22 mouse cellular contexts compared by ENCODE assay signal in the genomic region with DNA sequence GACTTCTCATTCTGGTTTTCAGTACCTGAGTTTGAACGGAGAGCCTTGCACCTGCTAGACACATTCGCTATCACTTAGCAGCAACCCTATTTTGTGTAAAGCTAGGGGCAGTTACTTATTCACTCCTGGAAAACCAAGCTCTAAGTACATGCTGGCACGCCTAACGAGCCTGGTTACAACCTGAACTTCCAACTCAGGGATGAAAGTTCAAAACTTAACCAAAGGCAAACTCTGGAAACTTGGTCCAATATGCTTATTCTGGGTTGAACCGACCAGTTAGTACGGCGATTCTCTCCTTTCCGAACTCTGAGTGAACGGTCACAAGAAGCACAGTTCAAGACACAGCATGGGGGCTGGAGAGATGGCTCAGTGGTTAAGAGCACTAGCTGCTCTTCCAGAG. TPM values are rescaled to one million over a fixed set of nuclear protein-coding genes. Genes with fewer than 3 reads are reported as not detected.
DNase-seq lines count a peak whose midpoint lies in the region; ATAC-seq and TF ChIP-seq lines count a peak whose summit lies in the region.
"Had no signal": no experiment of that assay in that cellular context is flagged by ENCODE, and none has a peak within 500 bp of the region (broad histone marks: within the 10 kb centered on the region; RNA-seq: fewer than 3 reads in every experiment).

No protein-coding gene starts in this region.

- TF ChIP-seq CTCF in liver, adult 2 months (IDR thresholded peaks at IDR 0.05; ENCODE audit: low read depth, low read length) = no peak
- no peak for TF ChIP-seq CTCF in kidney, postnatal 0 days (IDR thresholded peaks at IDR 0.05; ENCODE audit: low read depth)

- TF ChIP-seq POLR2A in liver, adult 2 months (IDR thresholded peaks at IDR 0.05; ENCODE audit: extremely low read depth, insufficient read depth, low read length) = no peak

- H3K4me3 ChIP-seq in intestine, embryonic 16.5 days (ENCODE audit: low read length) = no peak overlapping the region
- no peak overlapping the region for H3K4me3 ChIP-seq in intestine, embryonic 15.5 days (replicated peaks)
- peak overlapping the region; percentile 21; the same call in 1 of the 2 replicates for H3K4me3 ChIP-seq in liver, adult 2 months (ENCODE audit: insufficient read depth, low read depth, low read length)
- H3K4me3 ChIP-seq in liver, embryonic 11.5 days (ENCODE audit: low read depth, low read length) = no peak overlapping the region
- H3K4me3 ChIP-seq in kidney, postnatal 0 days (replicated peaks; ENCODE audit: low read depth, low read length) = no peak overlapping the region
- H3K4me3 ChIP-seq: embryonic facial prominence, embryonic 10.5 days; heart, embryonic 12.5 days; limb, embryonic 10.5 days; liver, embryonic 13.5 days had no signal

- no peaks in the 10 kb centered on the region for H3K36me3 ChIP-seq in intestine, embryonic 16.5 days (ENCODE audit: control insufficient read depth, insufficient read depth, low read length)
- H3K36me3 ChIP-seq in intestine, embryonic 15.5 days = no peaks in the 10 kb centered on the region; the same call in 1 of the 2 replicates
- peaks cover 7% of the 10 kb centered on the region for H3K36me3 ChIP-seq in liver, adult 2 months (ENCODE audit: control insufficient read depth, insufficient read depth, low read length)
- H3K36me3 ChIP-seq in liver, embryonic 11.5 days (ENCODE audit: control insufficient read depth, insufficient read depth, low read length) = peaks cover 5% of the 10 kb centered on the region; the same call in 1 of the 2 replicates
- 0 out of 2 replicates have a peak, but pooled peaks cover 10% of the 10 kb centered on the region for H3K36me3 ChIP-seq in kidney, postnatal 0 days (ENCODE audit: insufficient read depth, low read length)

- ATAC-seq in intestine, embryonic 16.5 days = peak; percentile 48; the same call in 1 of the 2 replicates
- no peak for ATAC-seq in intestine, embryonic 15.5 days
- ATAC-seq in liver, embryonic 11.5 days (replicated peaks; ENCODE audit: low FRiP score) = no peak
- ATAC-seq in kidney, postnatal 0 days (replicated peaks; ENCODE audit: low FRiP score, low read depth) = peak; percentile 52
- ATAC-seq: forebrain, embryonic 16.5 days had no signal

- no peak overlapping the region for H3K9ac ChIP-seq in intestine, embryonic 16.5 days (ENCODE audit: low read depth, low read length)
- H3K9ac ChIP-seq in intestine, embryonic 15.5 days = no peak overlapping the region
- H3K9ac ChIP-seq in liver, adult 2 months (ENCODE audit: low read depth, low read length) = peak overlapping the region; percentile 42
- H3K9ac ChIP-seq in liver, embryonic 11.5 days (ENCODE audit: low read depth, low read length) = no peak overlapping the region
- H3K9ac ChIP-seq in kidney, postnatal 0 days (ENCODE audit: low read depth, low read length) = no peak overlapping the region
- H3K9ac ChIP-seq: heart, embryonic 12.5 days; liver, embryonic 13.5 days had no signal

- H3K4me2 ChIP-seq in intestine, embryonic 16.5 days (ENCODE audit: low read depth, low read length) = no peak overlapping the region
- no peak overlapping the region for H3K4me2 ChIP-seq in intestine, embryonic 15.5 days (replicated peaks)
- no peak overlapping the region for H3K4me2 ChIP-seq in liver, embryonic 11.5 days
- no peak overlapping the region for H3K4me2 ChIP-seq in kidney, postnatal 0 days (ENCODE audit: low read length)
- H3K4me2 ChIP-seq: heart, embryonic 12.5 days; liver, embryonic 13.5 days had no signal

- peak; percentile 98 for DNase-seq in liver, adult 2 months (ENCODE audit: extremely low read depth, low read depth, low spot score)
- no peak for DNase-seq in liver, embryonic 11.5 days (ENCODE audit: low spot score)
- DNase-seq in kidney, postnatal 0 days (ENCODE audit: low spot score) = no peak
- DNase-seq in yolk sac, embryonic 10.5 days (ENCODE audit: low spot score) = peak; percentile 49
- no peak for DNase-seq in thymus, adult 18-20 months
- DNase-seq: adrenal gland, postnatal 36 days; cerebellum, adult 9-11 months; gastrocnemius, postnatal 14 days; heart, adult 18-20 months; heart, postnatal 10 days; liver, embryonic 13.5 days; lung, postnatal 4 days; midbrain, embryonic 14.5 days; right cerebral cortex, postnatal 14 days; spleen, adult 18-20 months; thymus, postnatal 25 days had no signal

- 82% methylated on average over 9 of the region's 9 CpGs for WGBS in intestine, embryonic 16.5 days
- WGBS in intestine, embryonic 15.5 days = 89% methylated on average over 9 of the region's 9 CpGs
- 26% methylated on average over 9 of the region's 9 CpGs for WGBS in liver, adult 2 months
- WGBS in liver, embryonic 11.5 days = 92% methylated on average over 9 of the region's 9 CpGs
- 81% methylated on average over 9 of the region's 9 CpGs for WGBS in kidney, postnatal 0 days

- H3K27me3 ChIP-seq in intestine, embryonic 16.5 days (replicated peaks; ENCODE audit: control insufficient read depth, insufficient read depth, low read length) = no peaks in the 10 kb centered on the region
- H3K27me3 ChIP-seq in intestine, embryonic 15.5 days (replicated peaks) = no peaks in the 10 kb centered on the region
- H3K27me3 ChIP-seq in liver, adult 2 months (ENCODE audit: control insufficient read depth, insufficient read depth, low read length) = no peaks in the 10 kb centered on the region
- no peaks in the 10 kb centered on the region for H3K27me3 ChIP-seq in liver, embryonic 11.5 days (replicated peaks; ENCODE audit: control insufficient read depth, insufficient read depth, low read length)
- no peaks in the 10 kb centered on the region for H3K27me3 ChIP-seq in kidney, postnatal 0 days (ENCODE audit: insufficient read depth, low read length)
- H3K27me3 ChIP-seq: heart, embryonic 12.5 days; liver, embryonic 13.5 days had no signal

- H3K4me1 ChIP-seq in intestine, embryonic 16.5 days (ENCODE audit: control insufficient read depth, insufficient read depth, low read length) = peaks cover 7% of the 10 kb centered on the region; the same call in 1 of the 2 replicates
- H3K4me1 ChIP-seq in intestine, embryonic 15.5 days (replicated peaks) = no peaks in the 10 kb centered on the region; the same call in 1 of the 2 replicates
- peaks cover 23% of the 10 kb centered on the region for H3K4me1 ChIP-seq in liver, adult 2 months (ENCODE audit: control insufficient read depth, insufficient read depth, low read length)
- H3K4me1 ChIP-seq in liver, embryonic 11.5 days (replicated peaks; ENCODE audit: control insufficient read depth, insufficient read depth, low read length) = peaks cover 2% of the 10 kb centered on the region
- no peaks in the 10 kb centered on the region for H3K4me1 ChIP-seq in kidney, postnatal 0 days (replicated peaks; ENCODE audit: insufficient read depth, low read length)
- H3K4me1 ChIP-seq: limb, embryonic 10.5 days had no signal

- H3K9me3 ChIP-seq in intestine, embryonic 16.5 days (ENCODE audit: control insufficient read depth, low read length) = no peaks in the 10 kb centered on the region
- no peaks in the 10 kb centered on the region for H3K9me3 ChIP-seq in intestine, embryonic 15.5 days
- no peaks in the 10 kb centered on the region for H3K9me3 ChIP-seq in liver, embryonic 11.5 days (ENCODE audit: control insufficient read depth, low read length)
- H3K9me3 ChIP-seq in kidney, postnatal 0 days (replicated peaks; ENCODE audit: low read length) = no peaks in the 10 kb centered on the region
- H3K9me3 ChIP-seq: embryonic facial prominence, embryonic 10.5 days; heart, embryonic 12.5 days; limb, embryonic 10.5 days; liver, embryonic 13.5 days had no signal

- H3K27ac ChIP-seq in intestine, embryonic 16.5 days (ENCODE audit: low read length) = no peak overlapping the region; the same call in 1 of the 2 replicates
- H3K27ac ChIP-seq in intestine, embryonic 15.5 days = no peak overlapping the region
- H3K27ac ChIP-seq in liver, adult 2 months (replicated peaks; ENCODE audit: insufficient read depth, low read depth, low read length) = peak overlapping the region; percentile 95
- H3K27ac ChIP-seq in liver, embryonic 11.5 days (ENCODE audit: low read depth, low read length) = no peak overlapping the region
- no peak overlapping the region for H3K27ac ChIP-seq in kidney, postnatal 0 days
- H3K27ac ChIP-seq: embryonic facial prominence, embryonic 10.5 days; limb, embryonic 10.5 days; liver, embryonic 13.5 days had no signal

- peaks cover 23% of the 10 kb centered on the region; the same call in 1 of the 2 replicates for H3K79me2 ChIP-seq in liver, adult 2 months (ENCODE audit: control insufficient read depth, insufficient read depth, low read length)

RNA-seq across cellular contexts. Expression of gene Tiprl, which starts 7.2 kb away (rescaled TPM):
- 77.9 and 83.9 TPM in 2 replicates for polyA plus RNA-seq in intestine, embryonic 16.5 days (2015; fragmentation: Nextera tagmentation; extraction: Ambion mirVana)
- 77.9 and 85.6 TPM in 2 replicates for polyA plus RNA-seq in intestine, embryonic 15.5 days (2015; fragmentation: Nextera tagmentation; extraction: Ambion mirVana)
- 14.7 and 20.7 TPM in 2 replicates for total RNA-seq in liver, adult 2 months (2014; rRNA removed)
- polyA plus RNA-seq in liver, adult 2 months (2012; rRNA removed) = 12.2 and 12.7 TPM in 2 replicates
- polyA plus RNA-seq in liver, embryonic 11.5 days (2014; fragmentation: Nextera tagmentation; extraction: Ambion mirVana) = 73.0 and 90.6 TPM in 2 replicates
- polyA plus RNA-seq in kidney, postnatal 0 days (2015; fragmentation: Nextera tagmentation; extraction: Ambion mirVana) = 100 and 103 TPM in 2 replicates

RNA-seq across cellular contexts. Expression of gene Sft2d2, which starts 35.3 kb away (rescaled TPM):
- polyA plus RNA-seq in intestine, embryonic 16.5 days (2015; fragmentation: Nextera tagmentation; extraction: Ambion mirVana) = 28.6 and 33.3 TPM in 2 replicates
- 25.9 and 27.1 TPM in 2 replicates for polyA plus RNA-seq in intestine, embryonic 15.5 days (2015; fragmentation: Nextera tagmentation; extraction: Ambion mirVana)
- total RNA-seq in liver, adult 2 months (2014; rRNA removed) = 29.8 and 34.5 TPM in 2 replicates
- polyA plus RNA-seq in liver, adult 2 months (2012; rRNA removed) = 32.4 and 37.2 TPM in 2 replicates
- 14.0 and 14.1 TPM in 2 replicates for polyA plus RNA-seq in liver, embryonic 11.5 days (2014; fragmentation: Nextera tagmentation; extraction: Ambion mirVana)
- 21.2 and 21.4 TPM in 2 replicates for polyA plus RNA-seq in kidney, postnatal 0 days (2015; fragmentation: Nextera tagmentation; extraction: Ambion mirVana)

Comparison
In these comparisons a context has a peak if more than half of its experiments do, and no peak if none do; other contexts are left out.
1. ATAC-seq: peak in intestine, embryonic 16.5 days (single experiment) and kidney, postnatal 0 days (single experiment); none in intestine, embryonic 15.5 days (single experiment) and liver, embryonic 11.5 days (single experiment).
2. DNase-seq: peak in liver, adult 2 months (single experiment) and yolk sac, embryonic 10.5 days (single experiment); none in liver, embryonic 11.5 days (single experiment), kidney, postnatal 0 days (single experiment) and thymus, adult 18-20 months (0 of 2).